Mouse (Mus musculus) left cerebral cortex, postnatal 10 days (tissue): ENCODE measurements around the gene Nr4a2. TPM values are rescaled to one million over a fixed set of nuclear protein-coding genes. Genes with fewer than 3 reads are reported as not detected.

Experiments used
- DNase-seq, 2 experiments: peaks; one replicate each; pipeline ENCODE4 v3.0.0; 2021 to 2022; ENCODE audit warnings: low spot score in 2 of 2, mixed read lengths in 1 of 2; ENCODE audit errors: extremely low spot score in 1 of 2
- intact Hi-C: fragments of 180-260 bp; cut with DNase I; formaldehyde crosslinking; loops from one replicate; pipeline ENCODE4 v1.15.1; 2025
- total RNA-seq, 2 experiments: library from RNA; stranded (reverse); gene quantifications; 2 replicates each; pipeline ENCODE4 v1.2.3; 2021

Nr4a2 gene
- total RNA-seq, 2 experiments from 2014 or later: 52.8 to 75.5 TPM

DNA sequence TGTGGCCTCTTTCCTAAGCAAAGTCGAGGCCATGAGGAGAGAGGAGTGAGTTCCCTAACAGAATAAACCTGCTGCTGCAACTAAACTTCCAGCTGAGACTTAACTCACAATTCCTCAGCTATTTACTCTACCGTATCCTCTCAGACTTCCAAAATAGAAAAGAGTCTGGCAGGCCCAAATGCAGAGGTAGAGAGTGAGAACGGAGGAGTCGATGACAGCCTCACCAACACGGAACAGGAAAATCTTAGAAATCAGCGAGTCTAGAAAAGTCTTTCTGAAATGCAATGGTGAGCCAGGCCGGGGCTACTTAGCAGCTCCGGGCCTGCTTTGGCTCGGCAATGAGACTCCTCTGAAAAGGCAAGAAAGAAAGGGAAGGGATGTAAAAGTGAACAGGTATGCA is 51.4 kb downstream of the Nr4a2 start:
- no peak for DNase-seq
- intact Hi-C loops: no loop called here

GRCm38 (mm10) chr2:57063480-57063879 is 60.3 kb downstream of the Nr4a2 start:
- intact Hi-C loops: no loop called here
- DNase-seq: no peak

Other genes with a start within 250 kb of the Nr4a2 start
- 100 to 1,000 TPM; 109 to 120 TPM for gene Gpd2, start 113.6 kb upstream of the Nr4a2 start, total RNA-seq